8 mouse cellular contexts compared by ENCODE assay signal in genomic region chr10:13473287-13473832, GRCm38 (mm10). TPM values are rescaled to one million over a fixed set of nuclear protein-coding genes. Genes with fewer than 3 reads are reported as not detected.
DNase-seq lines count a peak whose midpoint lies in the region; ATAC-seq and TF ChIP-seq lines count a peak whose summit lies in the region.

No protein-coding gene starts in this region.

- peaks cover 23% of the 10 kb centered on the region for H3K4me1 ChIP-seq in E14TG2a.4 (replicated peaks; ENCODE audit: low read depth, low read length)
- peaks cover 12% of the 10 kb centered on the region for H3K4me1 ChIP-seq in forebrain, embryonic 15.5 days
- peaks cover 0 to 4% of the 10 kb centered on the region in 2 experiments; a peak in 1 of 4 replicates for H3K4me1 ChIP-seq in liver, embryonic 14.5 days (replicated peaks; ENCODE audit: control insufficient read depth in 2 of 2, insufficient read depth in 2 of 2, low read length in 1 of 2)

- no peak for DNase-seq in gastrocnemius, adult 2 months
- DNase-seq in gastrocnemius, postnatal 4 days (ENCODE audit: low spot score in 2 of 2), result no peak
- DNase-seq in liver, embryonic 14.5 days (ENCODE audit: low read depth in 3 of 3, low spot score in 3 of 3), result no peak
- no peak for DNase-seq in thymus, postnatal 4 days
- no peak for DNase-seq in kidney, postnatal 36 days

- no peak overlapping the region for H3K27ac ChIP-seq in gastrocnemius, adult 2 months
- no peak overlapping the region for H3K27ac ChIP-seq in forebrain, embryonic 15.5 days (replicated peaks)
- H3K27ac ChIP-seq in liver, embryonic 14.5 days, result no peak overlapping the region

- H3K36me3 ChIP-seq in E14TG2a.4 (ENCODE audit: insufficient read depth, low read length), result no peaks in the 10 kb centered on the region
- H3K36me3 ChIP-seq in forebrain, embryonic 15.5 days, result no peaks in the 10 kb centered on the region
- H3K36me3 ChIP-seq in liver, embryonic 14.5 days (replicated peaks; ENCODE audit: control insufficient read depth, insufficient read depth, low read depth), result no peaks in the 10 kb centered on the region

- H3K9ac ChIP-seq in forebrain, embryonic 15.5 days (replicated peaks), result peak overlapping the region; percentile 48
- no peak overlapping the region for H3K9ac ChIP-seq in liver, embryonic 14.5 days (replicated peaks)

- no peaks in the 10 kb centered on the region for H3K9me3 ChIP-seq in E14TG2a.4 (ENCODE audit: low read length)
- no peaks in the 10 kb centered on the region for H3K9me3 ChIP-seq in forebrain, embryonic 15.5 days
- H3K9me3 ChIP-seq in liver, embryonic 14.5 days (ENCODE audit: control insufficient read depth, low read length), result no peaks in the 10 kb centered on the region

- H3K4me3 ChIP-seq in gastrocnemius, adult 2 months, result peak overlapping the region; percentile 79
- peak overlapping the region; percentile 86 for H3K4me3 ChIP-seq in E14TG2a.4 (replicated peaks; ENCODE audit: low read length)
- H3K4me3 ChIP-seq in forebrain, embryonic 15.5 days, result peak overlapping the region; percentile 57
- H3K4me3 ChIP-seq in liver, embryonic 14.5 days (ENCODE audit: insufficient read depth in 1 of 2, low read depth in 2 of 2, low read length in 2 of 2), result peak overlapping the region; percentile 54 to 57

- TF ChIP-seq CTCF in gastrocnemius, adult 2 months (IDR thresholded peaks at IDR 0.05), result no peak
- TF ChIP-seq CTCF in E14TG2a.4 (conservative IDR thresholded peaks at IDR 0.05; ENCODE audit: low read length), result no peak
- TF ChIP-seq CTCF in liver, embryonic 14.5 days (IDR thresholded peaks at IDR 0.05; ENCODE audit: low read depth), result no peak

- TF ChIP-seq EP300 in liver, embryonic 14.5 days (IDR thresholded peaks at IDR 0.05; ENCODE audit: low read depth), result no peak

- intact Hi-C loops in gastrocnemius, adult 2 months (cut with DNase I), result no loop called here

- peak overlapping the region; percentile 100 for H3K4me2 ChIP-seq in forebrain, embryonic 15.5 days (replicated peaks)
- peak overlapping the region; percentile 69 for H3K4me2 ChIP-seq in liver, embryonic 14.5 days (ENCODE audit: low read depth)

- WGBS in forebrain, embryonic 15.5 days, result 15% methylated on average over 17 of the region's 17 CpGs
- 18% methylated on average over 17 of the region's 17 CpGs for WGBS in liver, embryonic 14.5 days (ENCODE audit: insufficient replicate concordance)

- ATAC-seq in forebrain, embryonic 15.5 days (replicated peaks), result no peak
- no peak for ATAC-seq in liver, embryonic 14.5 days (ENCODE audit: insufficient read depth)
- ATAC-seq in inflammation-experienced regulatory T-cells, adult 6 months, result no peak

- peaks cover 56% of the 10 kb centered on the region for H3K27me3 ChIP-seq in E14TG2a.4 (ENCODE audit: insufficient read depth, low read length)
- H3K27me3 ChIP-seq in forebrain, embryonic 15.5 days, result 0 out of 2 replicates have a peak, but pooled peaks cover 11% of the 10 kb centered on the region
- H3K27me3 ChIP-seq in liver, embryonic 14.5 days (ENCODE audit: control insufficient read depth, insufficient read depth, low read length), result peaks cover 31% of the 10 kb centered on the region

RNA-seq across cellular contexts. Expression of gene Phactr2, which starts 0.9 kb away (rescaled TPM):
- 10 to 100 TPM; 16.0 to 19.6 TPM for total RNA-seq in gastrocnemius, adult 2 months (2021)
- total RNA-seq in gastrocnemius, postnatal 4 days (2021), result 10 to 100 TPM; 75.0 to 78.7 TPM
- 8.4 TPM in 2 replicates for polyA plus RNA-seq in forebrain, embryonic 15.5 days (2015; fragmentation: Nextera tagmentation; extraction: Ambion mirVana)
- polyA plus RNA-seq in liver, embryonic 14.5 days (2012; rRNA removed), result 0.89 and 1.5 TPM in 2 replicates
- polyA plus RNA-seq in liver, embryonic 14.5 days (2014; fragmentation: Nextera tagmentation; extraction: Ambion mirVana), result 3.5 and 4.0 TPM in 2 replicates
- polyA plus RNA-seq in inflammation-experienced regulatory T-cells, adult 6 months (2017; shearing (Covaris generic)), result 1 to 10 TPM; 3.6 to 4.7 (median 3.9) TPM

RNA-seq across cellular contexts. Expression of gene Fuca2, which starts 26.0 kb away (rescaled TPM):
- 10 to 100 TPM; 11.4 to 15.1 TPM for total RNA-seq in gastrocnemius, adult 2 months (2021)
- 10 to 100 TPM; 24.4 to 26.4 TPM for total RNA-seq in gastrocnemius, postnatal 4 days (2021)
- polyA plus RNA-seq in forebrain, embryonic 15.5 days (2015; fragmentation: Nextera tagmentation; extraction: Ambion mirVana), result 19.7 and 21.8 TPM in 2 replicates
- 14.2 and 23.9 TPM in 2 replicates for polyA plus RNA-seq in liver, embryonic 14.5 days (2012; rRNA removed)
- 66.7 and 74.1 TPM in 2 replicates for polyA plus RNA-seq in liver, embryonic 14.5 days (2014; fragmentation: Nextera tagmentation; extraction: Ambion mirVana)
- polyA plus RNA-seq in inflammation-experienced regulatory T-cells, adult 6 months (2017; shearing (Covaris generic)), result 10 to 100 TPM; 42.3 to 70.1 (median 59.4) TPM
